ENCODE assay signal across 9 mouse cellular contexts in the genomic region with DNA sequence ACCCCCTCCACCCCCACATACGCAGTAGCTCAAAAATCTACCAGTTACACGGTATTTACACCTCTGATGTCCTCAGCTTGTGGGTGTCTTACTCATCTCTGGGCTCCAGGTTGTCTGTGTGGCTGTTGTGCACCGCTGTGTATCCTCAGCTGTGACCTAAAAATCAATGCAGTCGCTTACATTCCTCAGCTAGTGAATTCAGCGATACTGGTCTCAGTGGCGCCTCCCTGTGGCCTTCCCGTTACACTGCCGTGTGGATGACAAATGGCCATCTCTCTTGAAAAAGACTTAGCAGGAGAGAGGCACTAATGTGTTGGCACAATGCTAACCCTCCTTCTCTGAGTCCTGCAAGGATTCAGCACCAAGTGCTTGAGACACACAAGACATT.
DNase-seq lines count a peak whose midpoint lies in the region; ATAC-seq and TF ChIP-seq lines count a peak whose summit lies in the region.
"Had no signal": no experiment of that assay in that cellular context is flagged by ENCODE, and none has a peak within 500 bp of the region (broad histone marks: within the 10 kb centered on the region; RNA-seq: fewer than 3 reads in every experiment).

No protein-coding gene starts in this region.

- H3K4me2 ChIP-seq in liver, embryonic 14.5 days (ENCODE audit: low read depth): no peak overlapping the region
- H3K4me2 ChIP-seq: liver, embryonic 15.5 days had no signal

- H3K27ac ChIP-seq in liver, embryonic 14.5 days: no peak overlapping the region
- H3K27ac ChIP-seq: liver, embryonic 15.5 days had no signal

- TF ChIP-seq EP300 in liver, embryonic 14.5 days (IDR thresholded peaks at IDR 0.05; ENCODE audit: low read depth): no peak

- ATAC-seq in liver, embryonic 14.5 days (ENCODE audit: insufficient read depth): no peak
- no peak for ATAC-seq in activated CD4-positive, CD25-positive, alpha-beta regulatory T cell, adult 4 months

- TF ChIP-seq CTCF in liver, embryonic 14.5 days (IDR thresholded peaks at IDR 0.05; ENCODE audit: low read depth): peak; percentile 79

- H3K4me1 ChIP-seq in liver, embryonic 14.5 days (replicated peaks; ENCODE audit: control insufficient read depth in 2 of 2, insufficient read depth in 2 of 2, low read length in 1 of 2): peaks cover 3 to 24% of the 10 kb centered on the region in 2 experiments; a peak in 3 of 4 replicates

- no peaks in the 10 kb centered on the region for H3K27me3 ChIP-seq in liver, embryonic 14.5 days (ENCODE audit: control insufficient read depth, insufficient read depth, low read length)
- H3K27me3 ChIP-seq: liver, embryonic 15.5 days had no signal

- no peak overlapping the region for H3K4me3 ChIP-seq in liver, embryonic 14.5 days (ENCODE audit: insufficient read depth in 1 of 2, low read depth in 2 of 2, low read length in 2 of 2)
- H3K4me3 ChIP-seq: liver, embryonic 15.5 days had no signal

- peak; percentile 48 for DNase-seq in CD4-positive helper T cell, adult 2 months (ENCODE audit: low read depth, low spot score)
- DNase-seq in MN1 (ENCODE audit: low spot score): peak; percentile 56
- DNase-seq in cerebellum, adult 9-10 months: peak; percentile 86
- DNase-seq in frontal cortex, adult 2 months (ENCODE audit: extremely low spot score in 1 of 2, low spot score in 1 of 2): peak; percentile 58 to 82
- DNase-seq in kidney, postnatal 14 days: peak; percentile 63
- DNase-seq in liver, embryonic 14.5 days (ENCODE audit: low read depth in 3 of 3, low spot score in 3 of 3): peak in 1 of 3 experiments; percentile 13
- peak; percentile 58 for DNase-seq in right cerebral cortex, adult 18-20 months

- no peaks in the 10 kb centered on the region for H3K9me3 ChIP-seq in liver, embryonic 14.5 days (ENCODE audit: control insufficient read depth, low read length)
- H3K9me3 ChIP-seq: liver, embryonic 15.5 days had no signal

- 36% methylated on average over 8 of the region's 8 CpGs for WGBS in liver, embryonic 14.5 days (ENCODE audit: insufficient replicate concordance)

- no peak overlapping the region for H3K9ac ChIP-seq in liver, embryonic 14.5 days (replicated peaks)
- H3K9ac ChIP-seq: liver, embryonic 15.5 days had no signal

- no peaks in the 10 kb centered on the region for H3K36me3 ChIP-seq in liver, embryonic 14.5 days (replicated peaks; ENCODE audit: control insufficient read depth, insufficient read depth, low read depth)
- H3K36me3 ChIP-seq: liver, embryonic 15.5 days had no signal
